Mouse (Mus musculus) MEL (cell line): ENCODE measurements around the gene 2310057J18Rik. TPM values are rescaled to one million over a fixed set of nuclear protein-coding genes. Genes with fewer than 3 reads are reported as not detected.

Experiments used
- DNase-seq: peaks from one replicate; pipeline ENCODE4 v3.0.0; 2011; ENCODE audit warnings: low read depth, low spot score
- H3K27ac ChIP-seq: 2 replicates; pipeline ENCODE4 v1.5.1; 2012; ENCODE audit warnings: low read depth, mild to moderate bottlenecking, control low read depth, low read length, moderate library complexity; ENCODE audit not compliant: control insufficient read depth
- H3K27me3 ChIP-seq, 2 experiments: fragments of 150-350 bp in 1 of 2; sonication (generic) in 1 of 2; 2 replicates each; pipeline ENCODE4 v1.6.1; 2012; ENCODE audit warnings: low read length in 2 of 2, mild to moderate bottlenecking in 2 of 2, improper control_type of control experiment in 1 of 2, moderate library complexity in 1 of 2; ENCODE audit not compliant: insufficient read depth in 2 of 2, control insufficient read depth in 1 of 2
- H3K36me3 ChIP-seq, 2 experiments: 2 replicates each; pipeline ENCODE4 v1.6.1; 2012 to 2014; ENCODE audit warnings: low read length in 2 of 2, improper control_type of control experiment in 1 of 2, inconsistent platforms in 1 of 2, mild to moderate bottlenecking in 1 of 2; ENCODE audit not compliant: insufficient read depth in 2 of 2, control insufficient read depth in 1 of 2
- H3K4me1 ChIP-seq, 2 experiments: fragments of 150-350 bp in 1 of 2; sonication (generic) in 1 of 2; 2 replicates each; pipeline ENCODE4 v1.6.1; 2012; ENCODE audit warnings: low read length in 2 of 2, improper control_type of control experiment in 1 of 2, mild to moderate bottlenecking in 1 of 2; ENCODE audit not compliant: insufficient read depth in 2 of 2, control insufficient read depth in 1 of 2
- H3K4me3 ChIP-seq, 2 experiments: fragments of 150-350 bp in 1 of 2; sonication (generic) in 1 of 2; 2 replicates each; pipeline ENCODE4 v1.5.1; 2012; ENCODE audit warnings: low read depth in 2 of 2, low read length in 2 of 2, mild to moderate bottlenecking in 2 of 2, moderate library complexity in 2 of 2, control low read depth in 1 of 2, improper control_type of control experiment in 1 of 2; ENCODE audit not compliant: control insufficient read depth in 1 of 2, insufficient read depth in 1 of 2
- H3K79me2 ChIP-seq: 2 replicates; pipeline ENCODE4 v1.6.1; 2012; ENCODE audit warnings: mild to moderate bottlenecking, low read length, moderate library complexity; ENCODE audit not compliant: control insufficient read depth, poor library complexity, insufficient read depth
- H3K9ac ChIP-seq: 2 replicates; pipeline ENCODE4 v1.6.1; 2012; ENCODE audit warnings: low read depth, mild to moderate bottlenecking, control low read depth, low read length, moderate library complexity; ENCODE audit not compliant: control insufficient read depth, poor library complexity, severe bottlenecking
- H3K9me3 ChIP-seq: fragments of 150-350 bp; sonication (generic); replicated peaks from 2 replicates; pipeline ENCODE4 v1.6.1; 2012; ENCODE audit warnings: mild to moderate bottlenecking, low read length, improper control_type of control experiment, moderate library complexity; ENCODE audit not compliant: insufficient read depth
- BHLHE40 ChIP-seq: IDR thresholded peaks from 2 replicates; pipeline ENCODE4 v1.6.1; 2012; ENCODE audit warnings: low read depth, mild to moderate bottlenecking, inconsistent platforms, low read length, improper control_type of control experiment, borderline replicate concordance
- CHD1 ChIP-seq: IDR thresholded peaks from 2 replicates; pipeline ENCODE4 v1.6.1; 2012; ENCODE audit warnings: low read depth, mild to moderate bottlenecking, inconsistent platforms, low read length, improper control_type of control experiment
- CHD2 ChIP-seq: IDR thresholded peaks from 2 replicates; pipeline ENCODE4 v1.6.1; 2011; ENCODE audit warnings: low read length, improper control_type of control experiment
- CTCF ChIP-seq, 3 experiments: IDR thresholded peaks in 2 of 3; conservative IDR thresholded peaks in 1 of 3; 2 replicates each; pipeline ENCODE4 v1.5.1; 2011 to 2012; ENCODE audit warnings: low read length in 3 of 3, low read depth in 2 of 3, mild to moderate bottlenecking in 2 of 3, improper control_type of control experiment in 1 of 3, inconsistent platforms in 1 of 3, mixed read lengths in 1 of 3, moderate library complexity in 1 of 3; ENCODE audit not compliant: control insufficient read depth in 1 of 3, insufficient read depth in 1 of 3, poor library complexity in 1 of 3, severe bottlenecking in 1 of 3
- ELF1 ChIP-seq: IDR thresholded peaks from 2 replicates; pipeline ENCODE4 v1.6.1; 2014; ENCODE audit warnings: low read depth, mild to moderate bottlenecking, inconsistent platforms, low read length, improper control_type of control experiment, moderate library complexity
- EP300 ChIP-seq, 2 experiments: IDR thresholded peaks; 2 replicates each; pipeline ENCODE4 v1.6.1; 2011; ENCODE audit warnings: improper control_type of control experiment in 2 of 2, low read length in 2 of 2, low read depth in 1 of 2, mild to moderate bottlenecking in 1 of 2
- GATA1 ChIP-seq: IDR thresholded peaks from 2 replicates; pipeline ENCODE4 v1.6.1; 2011; ENCODE audit warnings: low read depth, low read length, improper control_type of control experiment
- HCFC1 ChIP-seq: IDR thresholded peaks from 2 replicates; pipeline ENCODE4 v1.6.1; 2012; ENCODE audit warnings: low read depth, mild to moderate bottlenecking, inconsistent platforms, low read length, improper control_type of control experiment, moderate library complexity
- KAT2A ChIP-seq: conservative IDR thresholded peaks from 2 replicates; pipeline ENCODE4 v1.6.1; 2012; ENCODE audit warnings: low read depth, low read length, improper control_type of control experiment, inconsistent platforms
- MAFK ChIP-seq: IDR thresholded peaks from 2 replicates; pipeline ENCODE4 v1.6.1; 2011; ENCODE audit warnings: low read depth, mild to moderate bottlenecking, low read length, improper control_type of control experiment, borderline replicate concordance
- MEF2A ChIP-seq: IDR thresholded peaks from 2 replicates; pipeline ENCODE4 v1.6.1; 2014; ENCODE audit warnings: low read depth, mild to moderate bottlenecking, inconsistent platforms, low read length, improper control_type of control experiment; ENCODE audit not compliant: poor library complexity, insufficient replicate concordance, severe bottlenecking; ENCODE audit errors: extremely low read depth
- NELFE ChIP-seq: IDR thresholded peaks from 2 replicates; pipeline ENCODE4 v1.6.1; 2011; ENCODE audit warnings: low read depth, low read length, improper control_type of control experiment
- POLR2AphosphoS2 ChIP-seq: IDR thresholded peaks from 2 replicates; pipeline ENCODE4 v1.6.1; 2011; ENCODE audit warnings: low read length, improper control_type of control experiment
- RAD21 ChIP-seq: IDR thresholded peaks from 2 replicates; pipeline ENCODE4 v1.6.1; 2011; ENCODE audit warnings: mild to moderate bottlenecking, low read depth, low read length, improper control_type of control experiment
- RCOR1 ChIP-seq: IDR thresholded peaks from 2 replicates; pipeline ENCODE4 v1.6.1; 2012; ENCODE audit warnings: low read depth, mild to moderate bottlenecking, inconsistent platforms, low read length, improper control_type of control experiment
- SMC3 ChIP-seq: IDR thresholded peaks from 2 replicates; pipeline ENCODE4 v1.6.1; 2011; ENCODE audit warnings: low read depth, low read length, improper control_type of control experiment
- ZMIZ1 ChIP-seq: IDR thresholded peaks from 2 replicates; pipeline ENCODE4 v1.6.1; 2012; ENCODE audit warnings: low read depth, mild to moderate bottlenecking, inconsistent platforms, low read length, improper control_type of control experiment, moderate library complexity
- polyA plus RNA-seq, 2 experiments: library from polyadenylated mRNA; stranded (reverse) in 1 of 2; unstranded in 1 of 2; fragments of >175 nt in 1 of 2; fragments of >200 nt in 1 of 2; gene quantifications; 2 replicates each; pipeline versions ENCODE4 v1.2.1 to v1.2.4; 2012; ENCODE audit warnings: low replicate concordance in 2 of 2, low read depth in 1 of 2; ENCODE audit not compliant: insufficient read length in 2 of 2, insufficient read depth in 1 of 2, missing spikeins in 1 of 2
- total RNA-seq: library from RNA; depleted of rRNA; stranded (reverse); fragments of 300-350 nt; gene quantifications from 2 replicates; pipeline ENCODE4 v1.2.3, GENCODE M21; 2012; rRNA removed

Gene 2310057J18Rik
- total and polyA plus RNA-seq, 3 experiments, result not detected

- no peak overlapping the region for H3K4me3 ChIP-seq
- H3K9me3 ChIP-seq, result no peaks in the 10 kb centered on the region
- peak; percentile 26; the same call in 1 of the 2 replicates for TF ChIP-seq SMC3
- no peak for TF ChIP-seq CHD1
- TF ChIP-seq CTCF (IDR thresholded peaks at IDR 0.05 in 2 of 3, conservative IDR thresholded peaks at IDR 0.05 in 1 of 3; ENCODE audit: control insufficient read depth in 1 of 3, insufficient read depth in 1 of 3, low read depth in 2 of 3, low read length in 3 of 3, poor library complexity in 1 of 3, severe bottlenecking in 1 of 3), result peak; percentile 42 to 62 (median 61); a peak in 5 of 6 replicates
- TF ChIP-seq MEF2A, result no peak
- peak; percentile 44 for TF ChIP-seq RAD21
- DNase-seq, result peak; percentile 56
- no peaks in the 10 kb centered on the region for H3K4me1 ChIP-seq
- no peak overlapping the region for H3K27ac ChIP-seq
- no peaks in the 10 kb centered on the region for H3K36me3 ChIP-seq
- no peaks in the 10 kb centered on the region for H3K79me2 ChIP-seq
- H3K27me3 ChIP-seq, result no peaks in the 10 kb centered on the region
- no peak overlapping the region for H3K9ac ChIP-seq
Observed at GRCm38 (mm10) chr10:28955138-28955537, 31.0 kb downstream of the 2310057J18Rik start.

GRCm38 (mm10) chr10:28954515-28954914, 31.6 kb downstream of the 2310057J18Rik start:
- H3K4me3 ChIP-seq, result no peak overlapping the region
- DNase-seq, result peak; percentile 3
- TF ChIP-seq ELF1 (no peak), KAT2A (no peak), CHD1 (no peak), GATA1 (no peak), CHD2 (no peak), RCOR1 (no peak), CTCF (IDR thresholded peaks at IDR 0.05 in 2 of 3, conservative IDR thresholded peaks at IDR 0.05 in 1 of 3; ENCODE audit: control insufficient read depth in 1 of 3, insufficient read depth in 1 of 3, low read depth in 2 of 3, low read length in 3 of 3, poor library complexity in 1 of 3, severe bottlenecking in 1 of 3) (no peak; a peak in 1 of 6 replicates), MAFK (no peak), BHLHE40 (no peak), ZMIZ1 (no peak), EP300 (IDR thresholded peaks at IDR 0.05; ENCODE audit: low read depth in 1 of 2, low read length in 2 of 2) (no peak), NELFE (no peak), HCFC1 (no peak), POLR2AphosphoS2 (no peak)
- H3K36me3 ChIP-seq, result no peaks in the 10 kb centered on the region
- no peak overlapping the region for H3K9ac ChIP-seq
- H3K27ac ChIP-seq, result no peak overlapping the region
- H3K4me1 ChIP-seq, result no peaks in the 10 kb centered on the region
- no peaks in the 10 kb centered on the region for H3K9me3 ChIP-seq
- no peaks in the 10 kb centered on the region for H3K79me2 ChIP-seq
- H3K27me3 ChIP-seq, result no peaks in the 10 kb centered on the region

Other genes starting within 250 kb of the 2310057J18Rik start
- not detected in 2 replicates for gene Soga3, start 157.5 kb upstream of the 2310057J18Rik start, total RNA-seq
- gene Soga3, start 157.5 kb upstream of the 2310057J18Rik start, polyA plus RNA-seq, result not detected
- gene Gm49353, start 212.7 kb upstream of the 2310057J18Rik start, total RNA-seq, result not detected in 2 replicates
- gene Gm49353, start 212.7 kb upstream of the 2310057J18Rik start, polyA plus RNA-seq, result not detected
- not detected in 2 replicates for gene 9330159F19Rik, start 225.3 kb upstream of the 2310057J18Rik start, total RNA-seq
- gene 9330159F19Rik, start 225.3 kb upstream of the 2310057J18Rik start, polyA plus RNA-seq, result not detected